Mouse (Mus musculus): Measurements from ENCODE around the gene Hid1.

The Hid1 gene

GRCm38 (mm10) chr11:115376722-115377121 lies 9.2 kb upstream of the Hid1 start:
- in situ Hi-C loops (cut with MboI, MseI), result loop anchor here (10.0 kb wide), 1 partner anchor 1458 kb away; no protein-coding TSS in a partner anchor

- in situ Hi-C loops (cut with MboI, MseI), result loop anchor here (10.0 kb wide), 1 partner anchor 1460 kb away; no protein-coding TSS in a partner anchor
These were observed 7.3 kb upstream of the Hid1 start for GRCm38 (mm10) chr11:115374695-115375425.

GRCm38 (mm10) chr11:115373805-115374694 lies 6.5 kb upstream of the Hid1 start:
- in situ Hi-C loops (cut with MboI, MseI), result loop anchor here (10.0 kb wide), 1 partner anchor 1461 kb away; no protein-coding TSS in a partner anchor

GRCm38 (mm10) chr11:115372737-115373136 lies 5.2 kb upstream of the Hid1 start:
- in situ Hi-C loops (cut with MboI, MseI), result loop anchor here (10.0 kb wide), 1 partner anchor 1462 kb away; no protein-coding TSS in a partner anchor

- in situ Hi-C loops (cut with MboI, MseI), result loop anchor here (10.0 kb wide), 1 partner anchor 1463 kb away; no protein-coding TSS in a partner anchor
These were observed 4.5 kb upstream of the Hid1 start for GRCm38 (mm10) chr11:115372015-115372414.

- in situ Hi-C loops (cut with MboI, MseI), result loop anchor here (10.0 kb wide), 1 partner anchor 1463 kb away; no protein-coding TSS in a partner anchor
These were observed 3.8 kb upstream of the Hid1 start for GRCm38 (mm10) chr11:115371354-115371753.

- in situ Hi-C loops (cut with MboI, MseI), result loop anchor here (10.0 kb wide), 1 partner anchor 1464 kb away; no protein-coding TSS in a partner anchor
These were observed 2.8 kb upstream of the Hid1 start for GRCm38 (mm10) chr11:115370368-115370767.

GRCm38 (mm10) chr11:115366706-115367394 lies 706 bp downstream of the Hid1 start:
- in situ Hi-C loops (cut with MboI, MseI), result no loop called here

- in situ Hi-C loops (cut with MboI, MseI), result no loop called here
These were observed 1.4 kb downstream of the Hid1 start for GRCm38 (mm10) chr11:115366039-115366705.

- in situ Hi-C loops (cut with MboI, MseI), result no loop called here
These were observed 3.4 kb downstream of the Hid1 start for GRCm38 (mm10) chr11:115364136-115364535.

GRCm38 (mm10) chr11:115359726-115360125 lies 7.8 kb downstream of the Hid1 start:
- in situ Hi-C loops (cut with MboI, MseI), result loop anchor here (5.0 kb wide), 3 partner anchors 42 to 152 kb away; no protein-coding TSS in a partner anchor

GRCm38 (mm10) chr11:115359293-115359692 lies 8.3 kb downstream of the Hid1 start:
- in situ Hi-C loops (cut with MboI, MseI), result loop anchor here (5.0 kb wide), 3 partner anchors 42 to 152 kb away; no protein-coding TSS in a partner anchor

GRCm38 (mm10) chr11:115358468-115358867 lies 9.1 kb downstream of the Hid1 start:
- in situ Hi-C loops (cut with MboI, MseI), result loop anchor here (5.0 kb wide), 3 partner anchors 41 to 151 kb away; no protein-coding TSS in a partner anchor

- in situ Hi-C loops (cut with MboI, MseI), result no loop called here
These were observed 13.4 kb downstream of the Hid1 start for GRCm38 (mm10) chr11:115354183-115354582.

GRCm38 (mm10) chr11:115353375-115353774 lies 14.2 kb downstream of the Hid1 start:
- in situ Hi-C loops (cut with MboI, MseI), result no loop called here

GRCm38 (mm10) chr11:115349976-115350375 lies 17.6 kb downstream of the Hid1 start:
- in situ Hi-C loops (cut with MboI, MseI), result no loop called here

- in situ Hi-C loops (cut with MboI, MseI), result no loop called here
These were observed 18.8 kb downstream of the Hid1 start for GRCm38 (mm10) chr11:115348681-115349248.

- in situ Hi-C loops (cut with MboI, MseI), result no loop called here
These were observed 22.0 kb downstream of the Hid1 start for GRCm38 (mm10) chr11:115345515-115345914.

GRCm38 (mm10) chr11:115344967-115345366 lies 22.6 kb downstream of the Hid1 start:
- in situ Hi-C loops (cut with MboI, MseI), result no loop called here

- in situ Hi-C loops (cut with MboI, MseI), result no loop called here
These were observed 25.7 kb downstream of the Hid1 start for GRCm38 (mm10) chr11:115341866-115342265.

All from regulatory T cell (primary cell).